Mouse (Mus musculus) bone marrow, adult 2 months (tissue): ENCODE measurements around the gene Ppm1a.
A peak's percentile ranks its signal among the peaks of the same experiment; 100 is the strongest.

ENCODE experiments used
- CTCF ChIP-seq: fragments of 200-500 bp; IDR thresholded peaks from 2 replicates; pipeline ENCODE4 v1.5.1; 2011; ENCODE audit warnings: low read length, control low read depth; ENCODE audit not compliant: control insufficient read depth, insufficient read depth
- POLR2A ChIP-seq: fragments of 200-500 bp; IDR thresholded peaks from 2 replicates; pipeline ENCODE4 v1.6.1; 2011; ENCODE audit warnings: low read depth, mild to moderate bottlenecking, control low read depth, low read length, borderline replicate concordance; ENCODE audit not compliant: control insufficient read depth

- TF ChIP-seq CTCF (no peak), POLR2A (peak; percentile 22; the same call in 1 of the 2 replicates)
These were observed 86.8 kb downstream of the Ppm1a start for GRCm38 (mm10) chr12:72843973-72844620.
